Mouse (Mus musculus): Measurements from ENCODE around the gene Cuedc2. TPM values are rescaled to one million over a fixed set of nuclear protein-coding genes. Genes with fewer than 3 reads are reported as not detected.

Cuedc2 gene
- total RNA-seq, 1 experiment: 75.1 TPM

- Histone ChIP-seq H3K4me3 (ENCODE audit: insufficient read depth in 1 of 2, low read depth in 1 of 2, low read length in 2 of 2, poor library complexity in 1 of 2, severe bottlenecking in 1 of 2) (no peak overlapping the region), H3K4me1 (ENCODE audit: control insufficient read depth in 2 of 2, insufficient read depth in 2 of 2, low read length in 2 of 2, poor library complexity in 1 of 2) (peaks cover 3 to 8% of the 10 kb centered on the region in 2 experiments; a peak in 2 of 4 replicates)
Observed at GRCm38 (mm10) chr19:46324918-46325317, 13.6 kb downstream of the Cuedc2 start.

GRCm38 (mm10) chr19:46324366-46324765, 14.1 kb downstream of the Cuedc2 start:
- Histone ChIP-seq H3K9me3 (ENCODE audit: control insufficient read depth, insufficient read depth, low read depth, low read length) (no peaks in the 10 kb centered on the region), H3K4me3 (ENCODE audit: insufficient read depth in 1 of 2, low read depth in 1 of 2, low read length in 2 of 2, poor library complexity in 1 of 2, severe bottlenecking in 1 of 2) (no peak overlapping the region), H3K27ac (ENCODE audit: insufficient read depth, low read depth, low read length, poor library complexity, severe bottlenecking) (no peak overlapping the region), H3K36me3 (ENCODE audit: control insufficient read depth, insufficient read depth, low read length, poor library complexity, severe bottlenecking) (no peaks in the 10 kb centered on the region), H3K4me1 (ENCODE audit: control insufficient read depth in 2 of 2, insufficient read depth in 2 of 2, low read length in 2 of 2, poor library complexity in 1 of 2) (peaks cover 0 to 10% of the 10 kb centered on the region in 2 experiments; a peak in 1 of 4 replicates), H3K9ac (ENCODE audit: insufficient read depth, low read depth, low read length, poor library complexity, severe bottlenecking) (no peak overlapping the region)
- in situ Hi-C loops (cut with MboI; ENCODE audit: low sequenced_read_pairs in 2 of 2, unreplicated experiment in 2 of 2): no loop called here
- no peak for TF ChIP-seq CHD2 (IDR thresholded peaks at IDR 0.05; ENCODE audit: low read depth, low read length)
- no peak for TF ChIP-seq MAFK (IDR thresholded peaks at IDR 0.05; ENCODE audit: insufficient read depth, low read depth, low read length)
- TF ChIP-seq ZNF384 (IDR thresholded peaks at IDR 0.05; ENCODE audit: low read depth, low read length): no peak
- no peak for TF ChIP-seq HCFC1 (IDR thresholded peaks at IDR 0.05; ENCODE audit: borderline replicate concordance, insufficient read depth, low read length)
- no peak for TF ChIP-seq ZC3H11A (IDR thresholded peaks at IDR 0.05; ENCODE audit: borderline replicate concordance, low read depth, low read length)
- no peak for DNase-seq (ENCODE audit: low read depth, low spot score)

More at GRCm38 (mm10) chr19:46324918-46325317, 13.6 kb downstream of the Cuedc2 start:
- no peak for DNase-seq (ENCODE audit: low read depth, low spot score)
- TF ChIP-seq CHD2 (IDR thresholded peaks at IDR 0.05; ENCODE audit: low read depth, low read length) (no peak), HCFC1 (IDR thresholded peaks at IDR 0.05; ENCODE audit: borderline replicate concordance, insufficient read depth, low read length) (no peak), MAFK (IDR thresholded peaks at IDR 0.05; ENCODE audit: insufficient read depth, low read depth, low read length) (no peak), ZC3H11A (IDR thresholded peaks at IDR 0.05; ENCODE audit: borderline replicate concordance, low read depth, low read length) (no peak), ZNF384 (IDR thresholded peaks at IDR 0.05; ENCODE audit: low read depth, low read length) (no peak)
- no peaks in the 10 kb centered on the region for H3K9me3 ChIP-seq (ENCODE audit: control insufficient read depth, insufficient read depth, low read depth, low read length)
- in situ Hi-C loops (cut with MboI; ENCODE audit: low sequenced_read_pairs in 2 of 2, unreplicated experiment in 2 of 2): no loop called here
- H3K36me3 ChIP-seq (ENCODE audit: control insufficient read depth, insufficient read depth, low read length, poor library complexity, severe bottlenecking): no peaks in the 10 kb centered on the region
- no peak overlapping the region for H3K27ac ChIP-seq (ENCODE audit: insufficient read depth, low read depth, low read length, poor library complexity, severe bottlenecking)
- H3K9ac ChIP-seq (ENCODE audit: insufficient read depth, low read depth, low read length, poor library complexity, severe bottlenecking): no peak overlapping the region

DNA sequence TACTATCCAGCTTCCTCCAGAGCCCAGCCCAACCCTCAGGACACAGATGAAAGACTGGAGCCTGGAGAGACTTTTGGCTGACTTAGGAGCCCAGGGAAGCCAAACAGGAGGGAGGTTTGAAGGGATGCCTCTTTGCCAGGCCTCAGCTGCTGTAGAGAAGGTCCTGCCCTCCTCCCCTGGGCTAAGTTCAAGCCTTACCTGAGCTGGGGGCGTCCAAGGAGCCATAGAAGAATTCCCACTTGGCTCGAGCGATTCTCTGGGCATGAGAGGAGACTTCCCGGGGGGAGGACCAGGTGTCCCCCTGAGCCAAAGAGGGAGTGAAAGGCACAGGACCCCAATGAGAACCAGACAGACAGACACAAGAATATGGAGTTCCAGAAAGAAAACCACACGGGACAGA, 14.8 kb downstream of the Cuedc2 start:
- no peaks in the 10 kb centered on the region for H3K9me3 ChIP-seq (ENCODE audit: control insufficient read depth, insufficient read depth, low read depth, low read length)
- H3K27ac ChIP-seq (ENCODE audit: insufficient read depth, low read depth, low read length, poor library complexity, severe bottlenecking): no peak overlapping the region
- H3K9ac ChIP-seq (ENCODE audit: insufficient read depth, low read depth, low read length, poor library complexity, severe bottlenecking): no peak overlapping the region
- in situ Hi-C loops (cut with MboI; ENCODE audit: low sequenced_read_pairs in 2 of 2, unreplicated experiment in 2 of 2): no loop called here
- peaks cover 0 to 8% of the 10 kb centered on the region in 2 experiments; a peak in 1 of 4 replicates for H3K4me1 ChIP-seq (ENCODE audit: control insufficient read depth in 2 of 2, insufficient read depth in 2 of 2, low read length in 2 of 2, poor library complexity in 1 of 2)
- TF ChIP-seq ZNF384 (IDR thresholded peaks at IDR 0.05; ENCODE audit: low read depth, low read length) (no peak), MAFK (IDR thresholded peaks at IDR 0.05; ENCODE audit: insufficient read depth, low read depth, low read length) (no peak), HCFC1 (IDR thresholded peaks at IDR 0.05; ENCODE audit: borderline replicate concordance, insufficient read depth, low read length) (no peak), CHD2 (IDR thresholded peaks at IDR 0.05; ENCODE audit: low read depth, low read length) (no peak), ZC3H11A (IDR thresholded peaks at IDR 0.05; ENCODE audit: borderline replicate concordance, low read depth, low read length) (no peak)
- no peak for DNase-seq (ENCODE audit: low read depth, low spot score)
- no peaks in the 10 kb centered on the region for H3K36me3 ChIP-seq (ENCODE audit: control insufficient read depth, insufficient read depth, low read length, poor library complexity, severe bottlenecking)
- no peak overlapping the region for H3K4me3 ChIP-seq (ENCODE audit: insufficient read depth in 1 of 2, low read depth in 1 of 2, low read length in 2 of 2, poor library complexity in 1 of 2, severe bottlenecking in 1 of 2)

DNA sequence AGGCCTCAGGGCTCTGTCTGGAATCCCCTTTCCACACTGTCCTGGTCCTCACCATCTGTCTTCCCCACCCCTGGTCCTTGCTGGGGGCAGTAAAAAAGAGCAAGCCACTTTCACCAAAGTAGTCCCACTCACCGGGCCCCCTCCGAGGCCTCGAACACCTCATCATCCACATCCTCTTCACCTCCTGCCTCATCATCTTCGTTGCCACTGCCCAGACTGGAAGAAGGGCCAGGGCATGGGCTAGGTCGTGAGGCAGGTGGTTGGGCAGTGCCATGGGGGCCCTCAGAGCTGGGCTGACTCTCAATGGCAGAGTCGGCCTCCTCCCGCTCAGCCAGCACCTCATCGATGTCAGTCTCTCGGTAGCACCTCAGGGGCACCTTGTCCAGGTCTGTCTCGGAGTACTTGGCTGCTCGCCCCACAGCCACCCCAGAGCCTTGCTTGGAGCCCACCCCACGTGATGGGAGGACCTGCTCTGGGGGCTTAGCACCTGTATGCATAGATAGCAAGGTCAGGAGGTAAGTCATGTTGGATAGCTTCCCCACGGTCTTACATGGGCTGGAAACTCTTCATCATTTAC, 15.4 kb downstream of the Cuedc2 start:
- no peaks in the 10 kb centered on the region for H3K36me3 ChIP-seq (ENCODE audit: control insufficient read depth, insufficient read depth, low read length, poor library complexity, severe bottlenecking)
- DNase-seq (ENCODE audit: low read depth, low spot score): no peak
- TF ChIP-seq CHD2 (IDR thresholded peaks at IDR 0.05; ENCODE audit: low read depth, low read length) (no peak), HCFC1 (IDR thresholded peaks at IDR 0.05; ENCODE audit: borderline replicate concordance, insufficient read depth, low read length) (no peak)
- no peaks in the 10 kb centered on the region for H3K9me3 ChIP-seq (ENCODE audit: control insufficient read depth, insufficient read depth, low read depth, low read length)
- no peak overlapping the region for H3K27ac ChIP-seq (ENCODE audit: insufficient read depth, low read depth, low read length, poor library complexity, severe bottlenecking)
- H3K9ac ChIP-seq (ENCODE audit: insufficient read depth, low read depth, low read length, poor library complexity, severe bottlenecking): no peak overlapping the region
- H3K4me3 ChIP-seq (ENCODE audit: insufficient read depth in 1 of 2, low read depth in 1 of 2, low read length in 2 of 2, poor library complexity in 1 of 2, severe bottlenecking in 1 of 2): no peak overlapping the region
- H3K4me1 ChIP-seq (ENCODE audit: control insufficient read depth in 2 of 2, insufficient read depth in 2 of 2, low read length in 2 of 2, poor library complexity in 1 of 2): peaks cover 0 to 10% of the 10 kb centered on the region in 2 experiments; a peak in 1 of 4 replicates
- in situ Hi-C loops (cut with MboI; ENCODE audit: low sequenced_read_pairs in 2 of 2, unreplicated experiment in 2 of 2): no loop called here
